Mouse (Mus musculus) small intestine, adult 2 months (tissue): ENCODE measurements around the gene Gm10097. TPM values are rescaled to one million over a fixed set of nuclear protein-coding genes. Genes with fewer than 3 reads are reported as not detected.

ENCODE experiments used
- H3K27ac ChIP-seq: fragments of 200-500 bp; 2 replicates; pipeline ENCODE4 v1.5.1; 2012; ENCODE audit warnings: low read depth, low read length, control low read depth, inconsistent platforms; ENCODE audit not compliant: insufficient read depth
- H3K27me3 ChIP-seq: fragments of 200-500 bp; 2 replicates; pipeline ENCODE4 v1.6.1; 2012; ENCODE audit warnings: mild to moderate bottlenecking, moderate library complexity, low read length, inconsistent platforms; ENCODE audit not compliant: control insufficient read depth, insufficient read depth
- H3K36me3 ChIP-seq: fragments of 200-500 bp; 2 replicates; pipeline ENCODE4 v1.6.1; 2012; ENCODE audit warnings: mild to moderate bottlenecking, low read length, control low read depth, inconsistent platforms; ENCODE audit not compliant: control insufficient read depth, insufficient read depth
- H3K4me1 ChIP-seq: fragments of 200-500 bp; 2 replicates; pipeline ENCODE4 v1.6.1; 2012; ENCODE audit warnings: low read length, inconsistent platforms, mixed read lengths; ENCODE audit not compliant: control insufficient read depth, insufficient read depth, insufficient read length
- H3K4me3 ChIP-seq: fragments of 200-500 bp; 2 replicates; pipeline ENCODE4 v1.5.1; 2012; ENCODE audit warnings: low read depth, mild to moderate bottlenecking, control low read depth, inconsistent platforms, low read length, moderate library complexity
- CTCF ChIP-seq: fragments of 200-500 bp; IDR thresholded peaks from 2 replicates; pipeline ENCODE4 v1.5.1; 2012; ENCODE audit warnings: low read depth, mild to moderate bottlenecking, control low read depth, inconsistent platforms, low read length, moderate library complexity, mixed read lengths; ENCODE audit not compliant: insufficient replicate concordance, insufficient read length; ENCODE audit errors: extremely low read depth
- POLR2A ChIP-seq: fragments of 200-500 bp; IDR thresholded peaks from 2 replicates; pipeline ENCODE4 v1.6.1; 2012; ENCODE audit warnings: low read depth, mild to moderate bottlenecking, control low read depth, inconsistent platforms, low read length, moderate library complexity
- WGBS: fragments of 180-500 bp; shearing (Covaris S2); methylation state at CpG from one replicate; pipeline ENCODE4 v1.1.7; 2018; 5-methylcytosine and 5-hydroxymethylcytosine counted together
- polyA plus RNA-seq: library from polyadenylated mRNA; depleted of rRNA; stranded (reverse); fragments of >200 nt; gene quantifications from 2 replicates; pipeline ENCODE4 v1.2.3, GENCODE M21; 2012

Gene Gm10097
- polyA plus RNA-seq, 1 experiment = not detected

- Histone ChIP-seq H3K27ac (no peak overlapping the region), H3K36me3 (peaks cover 5% of the 10 kb centered on the region)
- TF ChIP-seq POLR2A = no peak
- no peak for TF ChIP-seq CTCF
Measured at GRCm38 (mm10) chr10:5110773-5111172, 41.8 kb downstream of the Gm10097 start.

GRCm38 (mm10) chr10:5116155-5116554, 47.2 kb downstream of the Gm10097 start:
- WGBS = 75% methylated on average over 5 of the region's 5 CpGs
- Histone ChIP-seq H3K36me3 (peaks cover 6% of the 10 kb centered on the region; the same call in 1 of the 2 replicates), H3K4me3 (no peak overlapping the region), H3K27me3 (no peaks in the 10 kb centered on the region), H3K4me1 (no peaks in the 10 kb centered on the region), H3K27ac (no peak overlapping the region)
- TF ChIP-seq CTCF (no peak), POLR2A (no peak)

More at GRCm38 (mm10) chr10:5110773-5111172, 41.8 kb downstream of the Gm10097 start:
- 78% methylated on average over 5 of the region's 5 CpGs for whole genome bisulfite sequencing
- H3K27me3 ChIP-seq = no peaks in the 10 kb centered on the region; the same call in 1 of the 2 replicates
- no peaks in the 10 kb centered on the region for H3K4me1 ChIP-seq
- no peak overlapping the region for H3K4me3 ChIP-seq

GRCm38 (mm10) chr10:5116720-5117119, 47.7 kb downstream of the Gm10097 start:
- H3K36me3 ChIP-seq = peaks cover 6% of the 10 kb centered on the region; the same call in 1 of the 2 replicates
- H3K4me3 ChIP-seq = no peak overlapping the region
- no peak overlapping the region for H3K27ac ChIP-seq
- TF ChIP-seq POLR2A (no peak), CTCF (no peak)
- H3K27me3 ChIP-seq = no peaks in the 10 kb centered on the region
- no peaks in the 10 kb centered on the region for H3K4me1 ChIP-seq
- WGBS = 29% methylated on average over 6 of the region's 6 CpGs
